Mouse (Mus musculus) inflammation-experienced regulatory T-cells (primary cell): ENCODE measurements around the gene Olfr8. TPM values are rescaled to one million over a fixed set of nuclear protein-coding genes. Genes with fewer than 3 reads are reported as not detected.

Experiments
- polyA plus RNA-seq, 2 experiments: library from polyadenylated mRNA; unstranded; fragments of 100-300 nt; shearing (Covaris generic); gene quantifications; one replicate each; pipeline ENCODE4 v1.2.1; 2017

Gene Olfr8
- not detected for polyA plus RNA-seq

DNA sequence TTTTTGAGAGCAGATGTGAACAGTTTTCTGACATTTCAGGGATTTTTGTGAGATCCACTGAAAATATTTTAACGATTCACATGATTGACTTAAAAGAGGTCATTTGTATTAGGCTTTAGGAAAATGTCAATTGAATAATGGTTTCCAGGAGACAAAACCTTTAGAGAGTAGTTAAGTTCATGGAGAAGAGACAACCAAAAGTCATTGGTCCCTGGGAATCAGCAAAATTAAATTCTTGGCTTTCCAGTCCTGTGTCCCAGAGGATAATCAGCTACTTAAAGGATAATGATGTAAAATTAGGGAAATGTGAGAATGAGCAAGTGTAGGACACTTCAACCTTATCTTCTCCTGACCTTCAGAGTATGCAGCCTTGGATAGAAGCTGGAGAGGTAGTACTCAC, at the start of gene Olfr8:
Gene Olfr8, plus strand, starts transcription at position 301 of the 400 bp plus-strand sequence.

DNA sequence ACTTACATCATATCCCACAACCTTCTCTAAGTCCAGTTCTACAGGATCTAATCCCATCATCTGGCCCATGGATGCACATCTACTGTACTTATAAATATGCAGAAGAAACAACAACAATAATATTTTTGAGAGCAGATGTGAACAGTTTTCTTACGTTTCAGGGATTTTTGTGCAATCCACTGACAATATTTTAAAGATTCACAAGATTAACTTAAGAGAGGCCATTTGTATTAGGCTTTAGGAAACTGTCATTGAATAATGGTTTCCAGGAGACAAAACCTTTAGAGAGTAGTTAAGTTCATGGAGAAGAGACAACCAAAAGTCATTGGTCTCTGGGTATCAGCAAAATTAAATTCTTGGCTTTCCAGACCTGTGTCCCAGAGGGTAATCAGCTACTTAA, 37.6 kb upstream of the Olfr8 start, which contains the start of gene Olfr1354:
Gene Olfr1354, plus strand, starts transcription at position 301 of the 400 bp plus-strand sequence.

DNA sequence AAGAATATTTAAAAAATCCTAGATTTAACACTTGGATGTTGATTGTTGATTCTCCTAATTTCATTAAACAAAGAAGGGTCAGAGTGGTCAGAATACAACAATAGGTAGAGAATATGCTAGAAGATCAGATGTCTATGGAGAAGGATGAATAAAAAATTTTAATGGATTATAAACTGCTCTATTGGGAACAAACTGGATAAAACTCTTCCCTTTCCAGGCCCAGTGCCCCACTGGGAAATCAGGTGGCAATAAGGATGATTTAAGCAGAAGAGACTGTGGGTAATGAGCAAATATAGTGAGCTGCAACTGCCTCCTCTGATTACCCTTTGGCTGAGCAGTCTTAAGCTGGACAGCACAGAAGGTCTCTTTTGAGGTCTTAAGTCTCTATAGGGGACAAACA, 12.6 kb downstream of the Olfr8 start, which contains the start of gene Olfr1353:
Gene Olfr1353, plus strand, starts transcription at position 301 of the 400 bp plus-strand sequence.

DNA sequence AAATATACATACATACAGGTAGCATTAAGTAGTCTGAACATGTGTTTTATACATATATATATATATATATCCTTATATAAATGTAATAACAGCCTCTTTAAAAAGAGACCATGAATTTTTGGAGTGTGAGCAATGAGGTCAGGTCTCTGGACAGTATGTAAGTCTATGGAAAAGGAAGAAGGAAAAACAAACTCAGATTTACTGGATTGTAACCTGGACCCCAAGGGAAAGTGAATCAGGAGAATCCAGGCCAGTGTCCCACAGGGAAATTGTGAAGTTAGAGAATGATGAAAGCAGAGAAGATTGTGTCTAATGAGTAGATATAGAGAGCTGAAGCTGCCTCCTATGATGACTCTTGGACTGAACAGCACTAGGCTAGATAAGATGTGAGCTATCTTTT, 30.3 kb downstream of the Olfr8 start, which contains the start of gene Olfr1352:
Gene Olfr1352, plus strand, starts transcription at position 301 of the 400 bp plus-strand sequence.

Other genes with a start within 250 kb of the Olfr8 start
- not detected for gene Casp14, start 232.3 kb upstream of the Olfr8 start, polyA plus RNA-seq
- gene Ccdc105, start 197.6 kb upstream of the Olfr8 start, polyA plus RNA-seq, result under 1 TPM in 1 of 2 experiments, not detected in 1; 0.14 TPM
- gene Slc1a6, start 170.1 kb upstream of the Olfr8 start, polyA plus RNA-seq, result not detected
- under 1 TPM; 0.33 to 0.49 TPM for gene Olfr1356, start 98.5 kb upstream of the Olfr8 start, polyA plus RNA-seq
- gene Olfr1355, start 75.1 kb upstream of the Olfr8 start, polyA plus RNA-seq, result not detected
- not detected for gene Olfr1354, start 37.5 kb upstream of the Olfr8 start, polyA plus RNA-seq
- gene Olfr1353, start 12.7 kb downstream of the Olfr8 start, polyA plus RNA-seq, result under 1 TPM in 1 of 2 experiments, not detected in 1; 0.08 TPM
- gene Olfr1352, start 30.4 kb downstream of the Olfr8 start, polyA plus RNA-seq, result not detected
- gene Olfr1351, start 61.8 kb downstream of the Olfr8 start, polyA plus RNA-seq, result 1 to 10 TPM in 1 of 2 experiments, under 1 TPM in 1; 0.06 to 1.2 TPM
- gene Olfr57, start 78.1 kb downstream of the Olfr8 start, polyA plus RNA-seq, result under 1 TPM; 0.25 to 0.43 TPM
- gene 2610008E11Rik, start 147.0 kb downstream of the Olfr8 start, polyA plus RNA-seq, result 10 to 100 TPM; 20.4 to 26.2 TPM
- under 1 TPM in 1 of 2 experiments, not detected in 1; 0.71 TPM for gene Vmn2r80, start 198.1 kb downstream of the Olfr8 start, polyA plus RNA-seq